Mouse (Mus musculus) liver, adult 2 months (tissue): ENCODE data around the gene Ltbp1. TPM values are rescaled to one million over a fixed set of nuclear protein-coding genes. Genes with fewer than 3 reads are reported as not detected.

Source experiments
- DNase-seq: peaks from one replicate; pipeline ENCODE4 v3.0.0-alpha.2; 2011; ENCODE audit warnings: low read depth, low spot score; ENCODE audit errors: extremely low read depth
- H3K27ac ChIP-seq: fragments of 200-500 bp; replicated peaks from 2 replicates; pipeline ENCODE4 v1.5.1; 2012; ENCODE audit warnings: low read depth, mild to moderate bottlenecking, control low read depth, inconsistent platforms, low read length; ENCODE audit not compliant: insufficient read depth
- H3K27me3 ChIP-seq: fragments of 200-500 bp; 2 replicates; pipeline ENCODE4 v1.6.1; 2012; ENCODE audit warnings: mild to moderate bottlenecking, moderate library complexity, low read length, inconsistent platforms; ENCODE audit not compliant: control insufficient read depth, insufficient read depth
- H3K36me3 ChIP-seq: fragments of 200-500 bp; 2 replicates; pipeline ENCODE4 v1.6.1; 2012; ENCODE audit warnings: low read length, inconsistent platforms; ENCODE audit not compliant: control insufficient read depth, insufficient read depth
- H3K4me1 ChIP-seq: fragments of 200-500 bp; 2 replicates; pipeline ENCODE4 v1.6.1; 2011; ENCODE audit warnings: low read length; ENCODE audit not compliant: control insufficient read depth, insufficient read depth
- H3K4me3 ChIP-seq: fragments of 200-500 bp; 2 replicates; pipeline ENCODE4 v1.5.1; 2011; ENCODE audit warnings: low read depth, mild to moderate bottlenecking, control low read depth, low read length, moderate library complexity; ENCODE audit not compliant: insufficient read depth
- H3K79me2 ChIP-seq: fragments of 200-500 bp; 2 replicates; pipeline ENCODE4 v1.6.1; 2012; ENCODE audit warnings: inconsistent platforms, mild to moderate bottlenecking, low read length, moderate library complexity; ENCODE audit not compliant: control insufficient read depth, insufficient read depth
- H3K9ac ChIP-seq: fragments of 200-500 bp; 2 replicates; pipeline ENCODE4 v1.6.1; 2012; ENCODE audit warnings: low read depth, mild to moderate bottlenecking, control low read depth, inconsistent platforms, low read length
- CTCF ChIP-seq: fragments of 200-500 bp; IDR thresholded peaks from 2 replicates; pipeline ENCODE4 v1.5.1; 2011; ENCODE audit warnings: low read depth, low read length, control low read depth
- POLR2A ChIP-seq: fragments of 200-500 bp; IDR thresholded peaks from 2 replicates; pipeline ENCODE4 v1.6.1; 2011; ENCODE audit warnings: low read length, control low read depth; ENCODE audit not compliant: insufficient read depth; ENCODE audit errors: extremely low read depth
- WGBS: fragments of 180-500 bp; shearing (Covaris S2); methylation state at CpG from one replicate; pipeline ENCODE4 v1.1.7; 2018; 5-methylcytosine and 5-hydroxymethylcytosine counted together
- polyA plus RNA-seq: library from polyadenylated mRNA; depleted of rRNA; stranded (reverse); fragments of >200 nt; gene quantifications from 2 replicates; pipeline ENCODE4 v1.2.3, GENCODE M21; 2012
- total RNA-seq: library from RNA; depleted of rRNA; stranded (reverse); fragments of >200 nt; gene quantifications from 2 replicates; pipeline ENCODE4 v1.2.3, GENCODE M21; 2014

Ltbp1 gene
- total and polyA plus RNA-seq, 2 experiments: 1.1 to 1.5 TPM

- 75% methylated on average over 5 of the region's 5 CpGs for whole genome bisulfite sequencing
- Histone ChIP-seq H3K9ac (no peak overlapping the region), H3K4me3 (no peak overlapping the region), H3K79me2 (no peaks in the 10 kb centered on the region), H3K27me3 (no peaks in the 10 kb centered on the region), H3K36me3 (no peaks in the 10 kb centered on the region), H3K27ac (no peak overlapping the region), H3K4me1 (no peaks in the 10 kb centered on the region)
- TF ChIP-seq POLR2A (no peak), CTCF (no peak)
- DNase-seq: no peak
These were observed 23.7 kb upstream of the Ltbp1 start for GRCm38 (mm10) chr17:74981703-74982102.

DNA sequence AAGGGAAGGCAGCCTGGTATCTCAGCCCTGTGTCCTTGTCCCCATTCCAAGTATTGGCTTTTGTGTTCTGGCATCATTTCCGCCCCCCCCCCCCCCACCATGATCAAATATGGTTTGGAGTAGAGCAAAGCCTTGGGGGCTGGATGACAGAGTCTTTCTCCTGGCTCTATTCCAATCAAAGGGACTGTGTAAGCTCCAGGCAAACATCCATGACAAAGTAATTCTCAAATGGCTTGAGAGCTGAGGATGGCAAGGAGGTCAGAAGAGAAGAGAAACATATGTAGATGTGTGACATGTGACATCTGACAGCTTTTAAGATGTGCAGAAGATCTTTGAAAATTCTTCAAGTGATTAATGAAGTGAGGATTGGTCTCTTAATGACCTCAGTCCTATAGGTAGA is 22.5 kb upstream of the Ltbp1 start:
- Histone ChIP-seq H3K79me2 (no peaks in the 10 kb centered on the region), H3K4me1 (no peaks in the 10 kb centered on the region), H3K9ac (no peak overlapping the region), H3K36me3 (no peaks in the 10 kb centered on the region), H3K4me3 (no peak overlapping the region), H3K27me3 (no peaks in the 10 kb centered on the region), H3K27ac (no peak overlapping the region)
- WGBS: 64% methylated on average over 1 of the region's 1 CpGs
- DNase-seq: no peak
- no peak for TF ChIP-seq CTCF
- no peak for TF ChIP-seq POLR2A

DNA sequence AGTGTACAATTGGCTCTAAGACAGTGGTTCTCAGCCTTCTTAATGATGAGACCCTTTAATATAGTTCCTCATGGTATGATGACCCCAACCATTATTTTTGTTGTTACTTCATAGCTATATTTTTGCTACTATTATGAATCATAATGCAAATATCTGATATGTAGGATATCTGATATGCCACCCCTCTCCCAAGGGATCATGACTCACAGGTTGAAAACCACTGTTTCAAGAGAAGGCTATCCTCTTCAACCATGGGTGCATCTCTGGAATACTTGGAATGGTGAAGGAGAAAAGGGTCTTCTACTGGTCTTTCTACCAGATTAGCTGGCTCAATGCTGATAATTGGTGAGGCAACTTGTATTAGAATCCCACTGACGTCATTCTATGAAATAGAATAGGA is 21.3 kb upstream of the Ltbp1 start:
- no peaks in the 10 kb centered on the region for H3K36me3 ChIP-seq
- H3K27ac ChIP-seq: no peak overlapping the region
- no peak for DNase-seq
- TF ChIP-seq CTCF (no peak), POLR2A (no peak)
- H3K4me1 ChIP-seq: no peaks in the 10 kb centered on the region
- WGBS: 74% methylated on average over 1 of the region's 1 CpGs
- H3K9ac ChIP-seq: no peak overlapping the region
- H3K27me3 ChIP-seq: no peaks in the 10 kb centered on the region
- no peaks in the 10 kb centered on the region for H3K79me2 ChIP-seq
- H3K4me3 ChIP-seq: no peak overlapping the region

DNA sequence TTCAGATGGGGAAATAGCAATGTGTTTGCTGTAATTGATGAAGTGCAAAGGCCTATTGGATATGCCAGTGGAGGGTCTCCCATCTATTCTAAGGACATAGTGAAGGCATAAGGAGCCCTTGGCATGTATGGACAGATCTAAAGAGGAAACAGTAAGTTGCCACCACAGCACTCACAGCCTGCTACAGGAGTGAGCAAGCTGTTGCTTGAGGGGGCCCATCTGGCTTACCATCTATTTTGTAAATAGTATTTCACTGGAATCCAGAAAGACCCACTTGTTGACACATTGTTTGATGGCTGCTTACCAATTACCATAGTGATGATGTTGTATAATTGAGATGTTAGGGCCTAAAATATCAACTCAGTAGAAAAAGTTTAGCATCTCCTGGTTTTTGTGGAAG is 20.7 kb upstream of the Ltbp1 start:
- H3K27ac ChIP-seq: no peak overlapping the region
- no peak overlapping the region for H3K9ac ChIP-seq
- H3K36me3 ChIP-seq: no peaks in the 10 kb centered on the region
- no peaks in the 10 kb centered on the region for H3K27me3 ChIP-seq
- no peak for DNase-seq
- H3K4me1 ChIP-seq: no peaks in the 10 kb centered on the region
- TF ChIP-seq CTCF (no peak), POLR2A (no peak)
- H3K4me3 ChIP-seq: no peak overlapping the region
- H3K79me2 ChIP-seq: no peaks in the 10 kb centered on the region

GRCm38 (mm10) chr17:74987067-74987466 is 18.3 kb upstream of the Ltbp1 start:
- 81% methylated on average over 1 of the region's 1 CpGs for WGBS
- no peaks in the 10 kb centered on the region for H3K79me2 ChIP-seq
- TF ChIP-seq POLR2A: no peak
- TF ChIP-seq CTCF: no peak

GRCm38 (mm10) chr17:74989691-74990090 is 15.7 kb upstream of the Ltbp1 start:
- Histone ChIP-seq H3K4me3 (no peak overlapping the region), H3K4me1 (no peaks in the 10 kb centered on the region), H3K79me2 (no peaks in the 10 kb centered on the region), H3K27me3 (no peaks in the 10 kb centered on the region; the same call in 1 of the 2 replicates), H3K36me3 (no peaks in the 10 kb centered on the region), H3K27ac (no peak overlapping the region), H3K9ac (no peak overlapping the region)
- no peak for TF ChIP-seq CTCF
- TF ChIP-seq POLR2A: no peak
- 89% methylated on average over 4 of the region's 4 CpGs for WGBS
- no peak for DNase-seq

More at GRCm38 (mm10) chr17:74987067-74987466, 18.3 kb upstream of the Ltbp1 start:
- Histone ChIP-seq H3K4me1 (no peaks in the 10 kb centered on the region), H3K4me3 (no peak overlapping the region), H3K27ac (no peak overlapping the region), H3K9ac (no peak overlapping the region), H3K27me3 (no peaks in the 10 kb centered on the region; the same call in 1 of the 2 replicates), H3K36me3 (no peaks in the 10 kb centered on the region)
- DNase-seq: no peak
